In the genomic region with DNA sequence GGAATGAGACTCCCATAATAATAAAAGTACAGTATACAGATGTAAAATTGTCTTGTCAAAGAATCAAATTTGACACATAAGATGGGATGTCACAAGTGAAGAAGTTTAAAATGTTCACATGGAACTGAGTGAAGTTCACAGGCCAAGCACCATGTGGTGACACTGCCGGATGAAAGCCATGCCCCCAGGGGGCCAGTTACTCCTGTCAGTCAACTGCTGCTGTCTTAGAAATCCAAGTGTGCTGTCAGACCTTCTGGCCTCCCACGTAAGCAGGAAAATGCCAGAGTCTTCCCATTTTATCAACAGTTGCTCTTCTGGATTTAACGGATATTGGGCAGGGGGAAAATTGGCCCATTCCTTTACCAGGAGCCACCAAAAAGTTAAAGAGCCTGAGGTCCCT, we compare ENCODE assay signal across 18 mouse cellular contexts.
DNase-seq lines count a peak whose midpoint lies in the region.
"Had no signal": no experiment of that assay in that cellular context is flagged by ENCODE, and none has a peak within 500 bp of the region (broad histone marks: within the 10 kb centered on the region; RNA-seq: fewer than 3 reads in every experiment).

No protein-coding gene starts in this region.

- intact Hi-C loops in left cerebral cortex, postnatal 4 days (cut with DNase I), result no loop called here

- peak; percentile 40 to 60 for DNase-seq in cerebellum, postnatal 10 days
- DNase-seq in cerebellum, adult 11 months, result no peak
- DNase-seq in left cerebral cortex, postnatal 4 days, result peak; percentile 35
- DNase-seq in left cerebral cortex, adult 9 months (ENCODE audit: low spot score in 2 of 2), result no peak
- peak; percentile 66 for DNase-seq in embryo, embryonic 10 days (ENCODE audit: low spot score)
- peak; percentile 60 for DNase-seq in retina, embryonic 14.5 days (ENCODE audit: low spot score)
- DNase-seq in thymus, postnatal 10 days (ENCODE audit: low spot score in 2 of 2), result no peak
- DNase-seq: adrenal gland, postnatal 14 days; cerebellum, adult 9-10 months; heart, postnatal 14 days; kidney, adult 8-10 months; kidney, postnatal 10 days; layer of hippocampus, postnatal 36 days; lung, adult 18-20 months; lung, postnatal 10 days; right cerebral cortex, postnatal 25 days; spleen, adult 18-20 months; thymus, postnatal 14 days had no signal

Comparison
In these comparisons a context has a peak if more than half of its experiments do, and no peak if none do; other contexts are left out.
1. DNase-seq: peak in cerebellum, postnatal 10 days (2 of 2), left cerebral cortex, postnatal 4 days (single experiment), embryo, embryonic 10 days (single experiment) and retina, embryonic 14.5 days (single experiment); none in cerebellum, adult 11 months (single experiment), left cerebral cortex, adult 9 months (0 of 2) and thymus, postnatal 10 days (0 of 2).